Mouse (Mus musculus): ENCODE measurements around the gene Foxo1.

Foxo1 gene

DNA sequence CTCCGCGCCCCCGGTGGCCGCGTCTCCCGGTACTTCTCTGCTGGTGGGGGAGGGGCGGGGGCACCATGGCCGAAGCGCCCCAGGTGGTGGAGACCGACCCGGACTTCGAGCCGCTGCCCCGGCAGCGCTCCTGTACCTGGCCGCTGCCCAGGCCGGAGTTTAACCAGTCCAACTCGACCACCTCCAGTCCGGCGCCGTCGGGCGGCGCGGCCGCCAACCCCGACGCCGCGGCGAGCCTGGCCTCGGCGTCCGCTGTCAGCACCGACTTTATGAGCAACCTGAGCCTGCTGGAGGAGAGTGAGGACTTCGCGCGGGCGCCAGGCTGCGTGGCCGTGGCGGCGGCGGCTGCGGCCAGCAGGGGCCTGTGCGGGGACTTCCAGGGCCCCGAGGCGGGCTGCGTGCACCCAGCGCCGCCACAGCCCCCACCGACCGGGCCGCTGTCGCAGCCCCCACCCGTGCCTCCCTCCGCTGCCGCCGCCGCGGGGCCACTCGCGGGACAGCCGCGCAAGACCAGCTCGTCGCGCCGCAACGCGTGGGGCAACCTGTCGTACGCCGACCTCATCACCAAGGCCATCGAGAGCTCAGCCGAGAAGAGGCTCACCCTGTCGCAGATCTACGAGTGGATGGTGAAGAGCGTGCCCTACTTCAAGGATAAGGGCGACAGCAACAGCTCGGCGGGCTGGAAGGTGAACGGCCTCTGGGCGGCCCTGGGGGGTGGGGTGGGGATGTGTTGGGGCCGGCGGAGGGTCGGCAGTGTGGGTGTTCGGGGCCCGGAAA is 789 bp downstream of the Foxo1 start:
- no peak for DNase-seq (ENCODE audit: low read depth)

DNA sequence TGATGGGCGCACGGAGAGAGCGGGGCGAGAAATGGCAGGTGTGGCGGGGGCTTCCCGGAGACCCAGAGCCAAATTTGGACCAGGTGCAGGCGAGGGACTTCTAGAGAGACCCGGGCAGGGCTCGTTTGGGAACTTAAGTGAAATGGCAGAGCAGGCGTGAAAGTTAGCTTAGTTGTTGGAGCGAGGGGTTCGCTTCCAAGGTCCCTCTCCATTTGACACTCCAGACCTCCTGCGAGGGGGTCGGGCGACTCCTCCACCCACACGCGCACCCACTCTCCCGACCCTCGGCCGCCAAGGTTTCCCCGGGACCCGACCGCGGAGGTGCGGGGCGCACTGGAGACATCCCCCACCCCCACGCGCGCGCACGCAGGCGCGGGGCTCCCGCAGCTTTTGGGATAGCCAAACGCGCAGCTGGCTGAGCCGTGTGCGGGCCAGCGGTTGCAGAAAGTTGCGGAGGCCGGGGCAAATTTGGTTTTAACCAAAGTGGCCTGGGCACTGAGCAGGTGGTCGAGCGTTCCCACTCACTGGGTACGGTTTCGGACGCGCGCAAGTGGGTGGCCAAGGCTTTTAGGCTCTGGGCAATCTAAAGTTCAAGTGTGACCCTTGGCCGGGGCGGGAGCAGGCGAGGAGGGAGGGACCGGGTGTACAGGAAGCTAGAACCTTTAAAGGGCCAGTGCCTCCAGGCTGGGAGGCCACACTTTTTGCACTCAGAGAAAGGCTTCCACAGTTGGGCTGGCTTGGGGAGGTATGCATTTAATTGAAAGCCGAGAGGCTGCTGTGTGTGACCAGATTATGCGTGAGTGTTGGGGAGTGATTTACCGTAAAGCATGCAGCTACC is 1.6 kb downstream of the Foxo1 start:
- DNase-seq (ENCODE audit: low read depth) = no peak

DNA sequence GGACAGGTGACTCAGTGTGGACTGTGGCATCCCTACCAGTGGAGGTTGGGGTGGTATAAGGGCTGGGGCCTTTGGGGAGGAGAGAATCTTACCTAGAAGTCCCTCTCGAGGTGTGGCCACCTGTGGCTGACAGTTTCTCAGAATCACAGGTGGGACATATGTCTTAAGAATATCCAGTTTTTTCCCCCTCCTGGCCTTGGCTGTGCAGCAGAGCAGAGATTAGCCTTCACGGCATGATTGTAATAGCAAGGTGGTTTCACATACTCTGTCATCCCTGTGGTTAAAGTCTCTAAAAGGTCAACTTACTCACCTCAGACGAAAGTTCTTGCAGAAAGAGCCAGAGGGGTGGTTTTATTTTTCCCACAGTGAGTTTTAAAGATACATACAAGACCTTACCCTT is 2.4 kb downstream of the Foxo1 start:
- DNase-seq (ENCODE audit: low read depth) = no peak

DNA sequence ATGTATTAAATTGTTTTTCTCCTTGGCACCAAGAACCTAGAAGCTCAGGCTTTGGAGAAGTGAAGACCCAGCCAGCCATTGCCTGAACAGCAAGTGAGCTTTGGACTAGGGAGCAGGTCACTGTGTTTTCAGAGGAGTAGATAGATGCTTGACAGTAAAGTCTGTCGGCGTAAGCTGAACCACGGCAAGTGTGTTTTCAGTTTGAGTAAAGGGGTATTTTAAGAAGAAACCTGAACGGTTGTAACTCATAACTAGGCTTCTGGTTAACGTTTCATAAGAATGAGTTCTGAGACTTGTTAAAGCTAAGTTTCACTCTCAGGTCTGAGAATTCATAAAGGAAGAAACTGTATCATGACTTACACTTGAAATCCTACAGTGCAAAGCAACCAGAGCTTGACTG is 3.2 kb downstream of the Foxo1 start:
- no peak for DNase-seq (ENCODE audit: low read depth)

DNA sequence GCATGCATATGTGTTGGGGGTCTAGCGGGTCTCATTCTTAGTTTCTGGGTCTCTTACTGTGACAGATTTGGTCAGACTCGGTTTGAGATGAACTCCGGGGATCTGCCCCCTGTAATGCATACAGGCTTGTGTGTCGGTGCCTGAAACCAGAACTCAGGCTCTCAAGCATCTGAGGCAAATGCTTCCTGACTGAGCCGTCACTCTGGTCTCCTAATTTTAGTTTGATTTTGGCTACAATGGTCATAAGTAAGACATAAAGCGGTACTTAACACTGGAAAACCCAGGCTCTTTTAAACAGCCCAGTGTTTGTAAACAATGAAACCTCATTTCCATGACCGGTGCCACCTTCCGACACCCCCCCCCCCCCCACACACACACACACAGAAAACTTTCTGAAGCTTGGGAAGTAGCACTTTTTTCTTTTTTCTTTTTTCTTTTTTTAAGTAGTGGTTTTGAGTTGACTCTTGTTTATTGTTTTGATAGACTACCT is 4.3 kb downstream of the Foxo1 start:
- DNase-seq (ENCODE audit: low read depth) = no peak

DNA sequence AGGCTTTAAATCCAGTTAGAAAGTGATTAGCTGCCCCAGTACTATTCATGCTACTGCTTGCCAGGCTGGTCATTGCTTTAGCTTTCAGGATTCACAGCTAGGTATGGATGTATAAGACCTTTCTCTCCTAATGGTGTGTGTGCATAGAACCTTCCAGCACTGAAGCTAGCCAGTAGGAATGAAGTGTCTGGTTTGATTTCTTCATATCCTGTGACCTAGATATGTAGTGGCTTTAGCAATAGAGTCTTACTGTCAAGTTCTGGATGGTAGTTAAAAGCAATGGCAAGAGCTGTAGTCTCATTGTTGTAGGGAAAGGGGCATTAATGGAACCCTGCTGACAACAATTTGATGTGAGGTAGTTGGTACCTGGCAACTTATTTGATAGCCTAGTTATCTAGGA is 6.3 kb downstream of the Foxo1 start:
- DNase-seq (ENCODE audit: low read depth) = no peak

DNA sequence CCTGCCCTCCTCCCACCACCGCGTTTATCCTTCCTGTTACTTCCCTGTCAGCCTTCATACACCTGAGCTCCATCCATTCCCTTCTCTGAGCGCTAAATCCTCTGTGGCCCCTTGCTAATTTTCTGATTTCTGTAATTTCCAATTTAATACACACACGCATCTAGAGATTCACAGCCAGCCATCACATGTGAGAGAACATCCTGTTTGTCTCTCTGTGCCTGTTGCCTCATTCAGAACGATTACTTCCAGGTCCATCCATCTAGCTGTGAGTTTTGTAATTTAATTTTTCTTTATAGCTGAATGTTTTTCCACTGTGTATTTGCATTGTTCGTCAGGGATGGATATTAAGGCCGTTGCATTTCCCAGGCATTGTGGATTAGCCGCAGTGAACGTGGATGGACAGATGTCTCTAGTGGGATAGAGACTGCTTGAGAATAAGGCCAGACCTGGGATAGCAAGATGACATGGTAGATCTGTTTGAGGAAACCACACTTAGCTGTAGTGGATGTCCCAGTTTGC is 7.0 kb downstream of the Foxo1 start:
- no peak for DNase-seq (ENCODE audit: low read depth)

DNA sequence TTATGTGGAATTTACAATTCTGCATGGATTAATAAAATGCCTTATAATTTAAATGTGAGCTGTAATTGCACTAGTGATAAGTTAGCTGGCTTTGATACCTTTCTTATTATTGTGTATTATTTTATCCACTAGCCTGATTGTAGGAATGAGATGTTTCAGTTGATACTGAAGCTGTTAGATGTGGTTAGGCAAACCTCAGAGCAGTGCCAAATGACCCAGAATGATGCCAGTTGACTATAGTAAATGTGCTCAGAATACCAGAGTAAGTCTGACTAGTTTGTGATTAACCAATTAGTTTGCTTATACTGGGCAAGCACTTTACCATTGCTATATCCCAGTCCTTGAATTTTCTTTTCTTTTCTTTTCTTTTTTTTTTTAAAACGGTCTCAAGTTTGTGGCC is 12.5 kb downstream of the Foxo1 start:
- no peak for DNase-seq (ENCODE audit: low read depth)

DNA sequence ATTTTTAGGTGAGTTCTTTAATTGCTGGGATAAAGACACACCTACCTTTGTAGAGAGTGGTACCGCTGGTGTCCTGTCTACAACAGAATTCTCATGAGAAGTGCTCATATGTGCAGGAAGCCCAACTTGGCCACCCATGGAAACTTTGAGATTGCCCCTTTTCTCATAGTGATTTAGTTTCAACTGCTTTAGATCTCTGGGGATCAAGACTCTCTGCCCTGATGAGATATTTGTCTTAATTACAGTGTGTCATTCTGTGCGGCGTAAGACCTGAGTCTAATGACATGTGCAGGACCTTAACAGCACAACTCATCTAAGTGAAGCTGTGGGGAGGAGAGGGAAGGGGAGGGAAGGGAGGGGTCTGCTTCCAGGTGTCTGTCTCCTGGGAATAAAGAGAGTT is 13.7 kb downstream of the Foxo1 start:
- no peak for DNase-seq (ENCODE audit: low read depth)

DNA sequence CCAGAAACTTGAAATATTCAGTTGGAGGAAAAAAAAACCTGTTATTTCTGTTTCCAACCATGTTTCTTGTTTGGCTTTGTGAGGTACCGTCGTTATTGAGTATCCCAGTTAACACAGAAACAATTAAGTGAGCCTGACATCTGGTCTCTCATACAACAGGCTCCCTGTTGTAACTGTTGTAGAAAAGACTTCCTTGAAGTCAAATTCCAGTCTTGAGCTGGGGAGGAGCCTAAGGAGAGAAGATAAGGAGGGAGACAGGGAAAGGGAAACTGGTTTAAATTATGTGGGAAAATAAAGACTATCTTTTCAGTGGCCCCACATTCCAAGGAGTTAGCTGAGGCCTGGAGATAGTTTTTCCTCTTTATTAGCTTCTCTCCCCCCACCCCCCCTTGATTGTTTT is 14.2 kb downstream of the Foxo1 start:
- no peak for DNase-seq (ENCODE audit: low read depth)

DNA sequence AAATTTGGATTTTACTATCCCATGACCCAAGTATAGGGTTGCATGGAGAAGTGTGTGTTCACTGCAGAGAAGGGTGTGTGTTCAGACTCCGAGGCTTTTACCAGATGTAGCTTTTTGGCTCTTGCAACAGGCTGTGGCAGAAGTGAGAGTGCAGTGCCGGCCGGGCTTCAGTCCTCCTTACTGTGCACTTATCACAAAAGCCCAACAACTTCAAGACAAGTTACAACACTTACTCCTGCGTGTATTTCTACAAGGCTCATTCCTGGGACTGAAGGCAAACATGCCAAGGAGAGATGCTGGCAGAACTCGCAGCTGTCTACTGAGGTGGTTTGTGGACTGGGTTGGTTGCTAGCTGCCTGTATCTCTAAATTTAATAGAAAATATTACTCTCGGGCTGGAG is 15.4 kb downstream of the Foxo1 start:
- DNase-seq (ENCODE audit: low read depth) = no peak

DNA sequence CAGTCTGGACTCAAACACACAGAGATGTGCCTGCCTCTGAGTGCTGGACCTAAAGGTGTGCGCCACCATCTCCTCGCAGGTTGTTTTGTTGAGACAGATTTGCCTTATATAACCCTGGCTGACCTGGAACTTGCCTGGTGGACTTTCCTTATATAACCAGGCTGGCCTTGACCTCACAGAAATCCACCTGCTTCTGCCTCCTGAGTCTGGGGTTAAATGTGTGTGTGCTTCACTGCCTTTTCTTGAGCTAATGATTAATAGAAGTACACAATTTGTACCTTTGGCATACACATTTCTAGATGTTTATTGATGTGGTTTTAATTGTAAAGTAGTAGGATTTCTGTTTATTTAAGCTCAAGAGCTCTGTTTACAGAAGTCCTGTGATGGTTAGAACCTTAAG is 22.7 kb downstream of the Foxo1 start:
- DNase-seq (ENCODE audit: low read depth) = no peak

DNA sequence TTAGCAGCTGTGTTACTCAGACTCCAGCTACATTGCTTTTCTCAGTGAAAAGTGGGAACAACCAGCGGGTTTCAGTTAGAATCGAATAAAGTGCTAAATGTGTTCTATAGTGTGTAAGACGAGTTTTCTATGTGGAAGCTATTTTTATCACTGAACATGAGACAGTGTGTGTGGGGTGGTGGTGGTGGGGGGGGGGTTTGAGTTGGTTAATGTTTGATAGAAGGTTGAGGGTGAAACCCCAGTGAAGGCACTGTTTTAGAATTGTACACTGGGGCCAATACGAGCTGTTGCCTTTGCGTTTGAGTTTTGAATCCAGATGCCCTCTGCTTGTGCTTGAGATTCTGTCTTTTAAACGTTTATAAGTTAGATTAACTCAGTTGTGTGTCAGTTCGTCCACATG is 24.4 kb downstream of the Foxo1 start:
- no peak for DNase-seq (ENCODE audit: low read depth)

DNA sequence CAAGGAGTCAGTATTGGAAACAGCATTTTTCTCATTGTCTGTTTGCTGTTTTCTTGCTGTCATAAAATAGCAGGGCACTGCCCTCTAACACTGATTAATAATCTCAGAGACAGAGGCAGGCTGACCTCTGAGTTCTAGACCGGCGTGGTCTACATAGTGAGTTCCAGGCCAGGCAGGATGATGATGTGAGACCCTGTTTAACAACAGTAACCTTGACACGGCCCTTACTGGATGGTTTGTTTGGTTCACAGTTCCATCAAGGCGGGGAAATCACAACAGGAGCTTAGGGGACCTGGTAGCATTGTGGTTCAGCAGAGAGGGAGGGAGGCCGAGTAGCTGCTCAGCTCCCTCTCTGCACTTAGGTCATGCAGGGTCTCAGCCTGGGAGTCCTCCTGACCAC is 25.8 kb downstream of the Foxo1 start:
- DNase-seq (ENCODE audit: low read depth) = no peak

DNA sequence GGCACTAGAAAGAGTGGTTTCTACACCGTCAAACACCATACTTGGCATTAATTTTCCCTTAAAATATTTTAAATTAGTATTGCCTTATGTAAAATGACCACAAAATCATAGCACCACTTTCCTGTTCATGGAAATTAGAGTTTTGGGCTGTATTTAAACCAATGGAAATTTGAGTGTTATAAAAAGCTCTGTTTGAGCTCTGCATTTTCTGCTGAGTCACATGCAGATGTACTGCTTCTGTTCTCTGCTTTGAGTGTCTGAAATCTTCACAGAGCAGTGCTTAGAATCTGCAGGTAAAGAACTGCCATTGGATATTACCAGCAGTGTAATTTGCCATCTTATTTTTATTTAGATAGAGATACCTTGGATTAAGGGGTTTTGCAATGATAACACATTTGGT is 27.6 kb downstream of the Foxo1 start:
- DNase-seq (ENCODE audit: low read depth) = no peak

DNA sequence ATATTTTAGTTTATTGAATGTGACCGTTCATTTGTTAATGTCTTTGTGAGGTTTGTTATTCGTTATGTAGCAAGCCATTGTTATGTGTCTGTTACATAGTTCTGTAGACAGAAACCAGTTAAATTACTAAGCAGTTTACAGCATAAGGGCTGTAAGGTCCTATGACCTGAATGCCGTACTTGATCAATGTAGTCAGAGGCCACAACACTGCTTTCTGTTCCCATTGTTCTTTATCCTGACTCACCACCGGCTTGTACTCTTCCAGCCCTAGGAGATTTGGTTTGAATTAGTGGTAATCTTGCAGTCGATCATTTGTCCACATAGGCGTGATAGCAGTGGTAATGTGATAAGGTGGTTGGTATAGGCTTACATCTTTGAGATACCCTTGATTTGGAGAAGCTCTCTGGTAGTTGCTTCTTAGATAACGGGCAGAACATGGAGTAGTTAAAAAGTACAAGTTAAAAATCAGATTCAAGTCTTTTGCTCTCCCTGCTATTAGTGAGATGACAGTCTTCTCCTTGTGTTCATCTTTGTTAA is 28.2 kb downstream of the Foxo1 start:
- DNase-seq (ENCODE audit: low read depth) = no peak

DNA sequence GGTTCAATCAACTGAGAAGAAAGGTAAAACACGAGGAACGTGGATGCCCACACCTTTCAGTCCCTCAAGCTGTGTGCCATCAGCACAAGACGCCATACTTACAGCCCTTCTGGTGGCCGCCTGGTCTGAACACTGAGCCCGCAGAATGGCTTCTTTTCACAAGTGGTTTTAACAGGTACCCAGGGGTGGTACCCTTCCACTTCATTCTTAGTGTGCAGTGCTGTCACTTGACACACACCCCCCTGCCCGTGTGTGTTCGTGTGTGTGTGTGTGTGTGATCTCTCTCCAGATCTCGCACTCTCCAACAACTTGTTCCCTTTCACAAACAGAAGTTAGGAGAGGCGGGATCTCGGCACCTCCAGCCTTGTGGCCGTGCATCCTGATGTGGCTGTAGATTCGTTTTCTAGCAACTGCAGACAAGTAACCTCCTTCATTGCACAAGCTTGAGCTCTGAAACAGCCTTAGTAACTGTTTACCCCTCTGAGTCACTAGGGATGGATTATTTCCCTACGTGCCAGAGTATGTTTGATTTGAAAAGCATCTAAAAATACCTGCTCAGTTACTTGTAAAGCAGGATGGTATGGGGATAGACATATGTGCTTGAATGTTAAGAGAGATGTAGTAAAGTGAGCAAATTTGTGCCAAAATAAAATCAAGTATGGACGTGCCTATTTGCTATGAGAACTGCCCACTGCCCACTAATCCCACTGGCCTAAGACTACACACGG is 29.3 kb downstream of the Foxo1 start:
- no peak for DNase-seq (ENCODE audit: low read depth)

DNA sequence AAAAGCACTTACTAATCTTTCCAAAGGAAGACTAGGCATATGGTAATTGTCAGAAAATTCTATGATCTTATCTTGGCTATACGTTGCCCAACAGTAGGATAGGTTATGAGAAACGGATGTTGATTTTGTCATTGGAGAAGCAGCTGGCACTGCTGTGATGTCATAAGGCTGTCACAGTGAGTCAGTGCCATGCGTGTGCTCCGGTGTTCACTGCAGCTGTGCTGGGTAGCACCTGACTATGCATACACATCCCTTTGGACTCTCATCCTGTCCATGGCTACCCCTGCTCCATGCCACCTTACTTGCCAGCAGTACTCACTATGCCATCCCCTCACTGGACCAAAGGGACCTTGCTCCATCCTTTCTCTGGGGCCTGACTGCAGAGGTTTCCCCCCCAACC is 30.5 kb downstream of the Foxo1 start:
- no peak for DNase-seq (ENCODE audit: low read depth)

DNA sequence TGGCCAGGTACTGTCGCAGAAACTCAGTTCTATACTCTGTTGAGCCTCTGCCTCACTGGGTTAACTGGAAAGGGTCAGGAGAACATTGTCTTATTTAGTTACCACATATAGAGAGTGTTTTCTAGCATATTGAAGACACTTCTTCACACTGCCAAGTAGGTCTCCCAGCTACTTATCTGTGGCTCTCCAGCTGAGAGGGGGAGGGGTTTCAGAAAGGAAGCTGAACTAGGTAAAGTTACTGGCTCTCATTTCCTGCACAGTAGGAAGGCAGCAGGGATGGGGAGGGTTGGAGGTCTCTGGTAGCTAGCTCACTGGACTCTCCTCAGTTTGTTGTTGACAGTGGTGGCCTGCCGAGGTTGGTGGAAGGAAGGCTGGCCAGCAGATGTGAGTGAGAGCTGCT is 31.2 kb downstream of the Foxo1 start:
- no peak for DNase-seq (ENCODE audit: low read depth)

DNA sequence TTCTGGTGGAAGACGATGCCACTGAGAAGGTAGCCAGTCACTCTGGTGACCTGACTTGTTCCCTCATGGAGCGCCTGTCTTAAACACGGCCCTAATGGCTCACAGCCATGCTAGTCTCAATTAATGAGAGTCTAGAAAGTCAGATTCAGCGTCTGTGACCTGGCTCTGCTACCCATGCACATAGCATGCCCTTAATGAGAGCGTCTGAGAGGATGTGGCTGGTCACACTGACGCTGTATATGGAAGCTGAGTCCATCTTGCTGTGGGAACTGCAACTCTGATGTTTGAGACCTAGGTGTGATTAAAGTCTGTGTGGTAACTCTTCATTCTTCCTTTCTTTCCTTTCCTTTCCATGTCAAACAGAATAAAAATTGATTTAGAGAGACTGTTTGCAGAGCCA is 32.4 kb downstream of the Foxo1 start:
- no peak for DNase-seq (ENCODE audit: low read depth)

DNA sequence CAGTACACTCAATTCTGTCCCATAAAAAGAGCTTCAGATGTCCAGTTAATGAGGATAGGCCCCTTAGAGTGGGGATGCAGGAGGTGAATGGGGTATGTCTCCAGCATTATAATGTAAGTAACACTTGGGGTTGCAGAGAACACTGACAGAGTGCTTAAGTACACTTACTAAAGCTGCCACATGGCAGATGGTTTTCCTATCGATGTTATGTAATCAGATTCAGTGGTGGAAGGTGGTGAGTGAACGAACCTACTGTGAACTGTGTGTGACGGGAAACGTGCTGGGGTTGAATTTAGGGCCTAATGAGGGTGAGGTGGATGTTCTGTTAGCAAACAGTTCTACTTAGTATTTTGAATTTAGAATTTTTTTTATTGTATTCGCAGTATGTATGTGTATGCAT is 35.2 kb downstream of the Foxo1 start:
- no peak for DNase-seq (ENCODE audit: low read depth)

DNA sequence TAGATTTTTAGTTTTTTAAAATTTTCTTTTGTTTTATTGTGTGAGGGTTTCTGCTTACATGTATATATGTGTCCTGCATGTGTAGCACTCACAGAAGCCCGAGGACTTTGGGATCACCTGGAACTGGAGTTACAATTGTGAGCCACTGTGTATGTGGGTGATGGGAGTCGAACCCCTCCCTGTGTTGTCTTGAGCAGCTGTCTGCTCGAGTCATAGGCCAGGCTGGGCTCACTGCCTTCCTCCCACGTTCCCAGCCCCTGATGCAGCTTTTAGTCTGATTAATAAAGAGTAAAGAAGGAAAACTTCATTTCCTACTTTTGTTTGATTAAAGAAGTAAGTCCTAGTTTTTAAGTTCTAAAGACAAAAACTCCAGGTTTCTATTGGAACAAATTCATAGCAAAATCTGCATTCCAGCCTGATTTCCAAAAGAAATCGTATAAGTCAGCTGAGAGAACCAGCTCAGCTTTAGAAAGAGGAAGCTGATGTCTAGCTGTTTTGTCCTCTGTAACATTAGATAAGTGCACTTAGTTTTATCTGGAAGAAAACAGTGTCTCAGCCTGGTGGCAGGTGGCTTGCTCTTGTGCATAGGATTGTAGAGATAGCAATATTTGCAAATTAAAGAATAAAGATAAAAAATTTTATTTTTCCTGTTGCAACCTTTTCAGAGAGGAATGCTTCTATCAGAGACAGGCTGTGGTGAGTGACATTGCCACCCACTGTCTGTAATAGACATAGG is 40.6 kb downstream of the Foxo1 start:
- no peak for DNase-seq (ENCODE audit: low read depth)

Measured in c-Kit-positive CD71-negative TER-119-negative erythroid progenitor cells, embryonic 14.5 days (primary cell).